Mouse (Mus musculus): ENCODE measurements around the gene Lin37. TPM values are rescaled to one million over a fixed set of nuclear protein-coding genes. Genes with fewer than 3 reads are reported as not detected.
A peak's percentile ranks its signal among the peaks of the same experiment; 100 is the strongest.

Lin37 gene
- polyA plus RNA-seq, 1 experiment: 71.9 TPM

DNA sequence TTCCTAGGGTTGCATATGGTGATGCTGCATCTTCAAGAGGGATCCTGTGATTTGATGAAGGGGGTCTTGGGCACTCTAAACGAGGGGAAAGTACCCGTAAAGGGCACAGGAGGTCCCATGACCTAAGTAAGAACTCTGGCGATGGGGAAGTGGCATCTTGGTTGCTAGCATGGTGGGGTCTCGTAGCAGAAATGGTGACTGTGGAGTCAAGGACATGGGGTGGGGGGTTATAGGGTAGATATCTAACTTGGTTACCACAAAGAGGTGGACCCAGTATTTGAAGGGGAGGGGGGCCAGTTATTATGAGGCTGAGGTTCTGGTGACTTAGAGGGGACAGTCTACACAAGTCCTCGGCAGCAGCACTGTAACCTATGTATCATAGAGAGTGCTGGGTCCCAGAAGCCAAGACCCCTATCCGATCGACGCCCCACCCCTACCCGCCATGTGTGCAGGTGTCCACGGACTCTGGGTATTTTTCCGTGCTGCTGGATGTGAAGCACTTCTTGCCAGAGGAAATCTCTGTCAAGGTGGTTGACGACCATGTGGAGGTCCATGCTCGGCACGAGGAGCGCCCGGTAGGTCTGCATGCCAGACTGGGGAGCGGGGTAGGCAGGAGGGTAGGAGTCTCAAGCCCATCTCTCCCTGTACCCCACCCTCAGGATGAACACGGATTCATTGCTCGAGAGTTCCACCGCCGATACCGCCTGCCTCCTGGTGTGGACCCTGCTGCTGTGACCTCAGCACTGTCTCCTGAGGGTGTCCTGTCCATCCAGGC lies 5.6 kb downstream of the Lin37 start:
- Histone ChIP-seq H3K4me1 (ENCODE audit: control insufficient read depth, insufficient read depth, low read length) (no peaks in the 10 kb centered on the region), H3K4me3 (ENCODE audit: insufficient read depth, low read length) (no peak overlapping the region), H3K27ac (ENCODE audit: insufficient read depth, low read length) (no peak overlapping the region)
- TF ChIP-seq CTCF (IDR thresholded peaks at IDR 0.05; ENCODE audit: extremely low read depth, insufficient read depth, low read length) (no peak), POLR2A (IDR thresholded peaks at IDR 0.05; ENCODE audit: extremely low read depth, insufficient read depth, low read length) (no peak; the same call in 1 of the 2 replicates)

DNA sequence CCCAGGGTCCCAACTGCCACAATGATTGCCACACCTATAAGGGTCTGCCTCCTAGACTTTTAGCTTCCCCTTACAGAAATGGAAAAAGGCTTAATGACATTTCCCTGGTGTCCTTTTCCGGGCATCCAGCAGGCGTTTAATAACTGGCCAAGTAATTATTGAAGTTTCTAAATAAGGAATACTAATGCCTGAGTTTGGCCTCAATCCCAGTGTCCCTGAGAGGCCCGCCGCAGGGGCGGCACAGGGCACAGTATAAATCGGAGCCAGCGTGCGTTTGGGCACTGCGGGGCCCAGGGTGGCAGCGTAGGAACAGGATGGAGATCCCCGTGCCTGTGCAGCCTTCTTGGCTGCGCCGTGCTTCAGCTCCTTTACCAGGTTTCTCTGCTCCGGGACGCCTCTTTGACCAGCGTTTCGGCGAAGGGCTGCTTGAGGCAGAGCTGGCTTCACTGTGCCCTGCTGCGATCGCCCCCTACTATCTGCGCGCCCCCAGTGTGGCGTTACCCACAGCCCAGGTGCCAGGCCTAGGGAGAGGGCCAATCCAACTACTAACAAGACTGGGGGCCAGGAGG lies 6.5 kb downstream of the Lin37 start:
- TF ChIP-seq POLR2A (IDR thresholded peaks at IDR 0.05; ENCODE audit: extremely low read depth, insufficient read depth, low read length): no peak
- TF ChIP-seq CTCF (IDR thresholded peaks at IDR 0.05; ENCODE audit: extremely low read depth, insufficient read depth, low read length): no peak
- H3K4me1 ChIP-seq (ENCODE audit: control insufficient read depth, insufficient read depth, low read length): no peaks in the 10 kb centered on the region
- peak overlapping the region; percentile 71; the same call in 1 of the 2 replicates for H3K4me3 ChIP-seq (ENCODE audit: insufficient read depth, low read length)
- H3K27ac ChIP-seq (ENCODE audit: insufficient read depth, low read length): peak overlapping the region; percentile 52; the same call in 1 of the 2 replicates

DNA sequence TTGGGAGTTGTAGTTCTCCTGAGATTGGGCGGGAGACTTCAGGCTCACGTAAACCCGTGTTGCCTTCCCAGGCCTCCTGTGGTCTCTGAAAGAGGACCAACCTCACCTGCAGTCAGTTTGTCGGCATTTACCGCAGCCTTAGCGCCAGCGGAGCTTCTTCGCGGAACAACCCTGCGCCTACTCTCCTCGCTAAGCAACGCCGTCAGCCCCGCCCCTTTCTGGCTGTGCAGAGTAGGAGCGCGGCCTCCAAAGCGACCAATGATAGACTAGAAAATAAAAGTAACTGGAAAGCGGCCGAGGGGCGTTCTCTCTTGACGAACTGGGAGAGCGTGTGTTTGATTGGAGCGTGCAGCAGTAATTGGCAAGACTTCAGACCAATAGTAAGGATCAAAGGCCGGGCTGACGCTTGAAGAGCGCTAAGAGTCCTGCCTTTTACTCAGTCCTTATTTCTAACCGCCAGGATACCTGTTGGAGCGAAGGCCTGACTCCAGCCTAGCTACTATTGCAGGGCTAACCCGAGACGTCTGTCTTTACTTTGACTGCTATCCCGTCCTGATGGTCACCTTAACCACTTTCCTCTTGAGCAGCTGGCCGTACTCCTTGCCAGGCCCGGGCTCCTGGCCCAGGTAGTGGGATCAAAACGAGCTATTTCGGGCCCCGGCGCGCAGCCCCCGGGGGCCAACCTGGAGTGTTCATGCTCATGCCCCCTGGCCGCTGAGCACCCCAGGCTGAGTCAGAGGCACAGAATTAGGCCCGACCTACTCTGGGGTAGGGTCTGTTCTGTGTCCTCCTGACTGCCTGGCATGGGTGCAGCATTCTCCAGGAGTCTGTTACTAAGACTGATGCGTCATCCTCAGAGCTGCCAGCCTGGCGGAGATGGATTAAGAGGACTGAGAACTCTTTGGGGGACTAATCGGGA lies 7.3 kb downstream of the Lin37 start, which contains the start of the genes Hspb6 and Proser3:
TSS of gene Hspb6 (plus strand) at position 77 of the 919 bp plus-strand sequence.
TSS of gene Proser3 (minus strand) at position 198 of the 919 bp plus-strand sequence.
- peak within 1 kb of the TSS; percentile 71 for H3K4me3 ChIP-seq (ENCODE audit: insufficient read depth, low read length)
- H3K27ac ChIP-seq (ENCODE audit: insufficient read depth, low read length): peak within 1 kb of the TSS; percentile 85
- no peak for TF ChIP-seq CTCF (IDR thresholded peaks at IDR 0.05; ENCODE audit: extremely low read depth, insufficient read depth, low read length)
- TF ChIP-seq POLR2A (IDR thresholded peaks at IDR 0.05; ENCODE audit: extremely low read depth, insufficient read depth, low read length): peak; percentile 95
- H3K4me1 ChIP-seq (ENCODE audit: control insufficient read depth, insufficient read depth, low read length): no peaks in the 10 kb centered on the region

DNA sequence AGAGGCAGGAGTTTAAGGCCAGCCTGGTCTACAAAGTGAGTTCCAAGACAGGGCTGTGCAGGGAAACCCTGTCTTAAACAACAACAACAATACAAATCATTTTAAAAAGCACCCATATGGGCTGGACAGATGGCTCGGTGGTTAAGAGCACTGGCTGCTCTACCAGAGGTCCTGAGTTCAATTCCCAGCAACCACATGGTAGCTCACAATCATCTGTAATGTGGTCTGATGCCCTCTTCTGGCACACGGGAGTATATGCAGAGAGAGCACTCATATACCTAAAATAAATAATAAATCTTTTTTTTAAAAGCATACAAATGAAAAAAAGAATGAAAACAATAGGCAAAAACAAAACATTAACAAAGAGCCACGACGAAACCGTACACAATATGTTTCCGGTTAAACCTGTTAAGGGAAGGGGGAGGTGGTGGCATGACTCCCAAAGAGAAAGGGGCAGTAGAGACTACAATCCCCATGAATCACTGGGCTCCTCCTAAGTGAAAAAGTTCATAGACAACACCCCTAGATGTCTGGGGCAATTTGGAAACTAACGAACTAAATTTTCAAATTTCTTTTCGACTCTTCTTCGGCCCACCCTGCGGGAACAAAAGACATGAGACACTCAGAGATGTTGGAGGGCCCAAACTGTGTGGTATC lies 8.1 kb downstream of the Lin37 start:
- no peak for TF ChIP-seq CTCF (IDR thresholded peaks at IDR 0.05; ENCODE audit: extremely low read depth, insufficient read depth, low read length)
- no peak for TF ChIP-seq POLR2A (IDR thresholded peaks at IDR 0.05; ENCODE audit: extremely low read depth, insufficient read depth, low read length)
- peak overlapping the region; percentile 85 for H3K27ac ChIP-seq (ENCODE audit: insufficient read depth, low read length)
- peak overlapping the region; percentile 71 for H3K4me3 ChIP-seq (ENCODE audit: insufficient read depth, low read length)
- no peaks in the 10 kb centered on the region for H3K4me1 ChIP-seq (ENCODE audit: control insufficient read depth, insufficient read depth, low read length)

DNA sequence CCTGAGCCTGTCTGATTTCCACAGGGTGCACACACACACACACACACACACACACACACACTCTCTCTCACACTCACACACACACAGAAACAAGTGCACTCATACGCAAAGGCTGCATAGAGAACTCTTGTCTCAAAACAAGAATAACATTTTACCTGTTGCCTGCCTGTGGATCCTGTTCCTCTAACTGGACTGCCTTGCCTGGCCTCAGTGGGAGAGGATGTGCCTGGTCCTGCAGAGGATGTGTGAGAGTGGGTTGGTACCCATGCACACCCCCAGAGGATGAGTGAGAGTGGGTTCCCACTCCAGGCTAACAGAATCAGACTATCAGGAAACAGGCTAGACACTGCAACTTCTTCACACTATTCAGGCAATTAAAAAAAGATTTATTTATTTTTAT lies 9.0 kb downstream of the Lin37 start:
- no peaks in the 10 kb centered on the region for H3K4me1 ChIP-seq (ENCODE audit: control insufficient read depth, insufficient read depth, low read length)
- TF ChIP-seq CTCF (IDR thresholded peaks at IDR 0.05; ENCODE audit: extremely low read depth, insufficient read depth, low read length): no peak
- TF ChIP-seq POLR2A (IDR thresholded peaks at IDR 0.05; ENCODE audit: extremely low read depth, insufficient read depth, low read length): no peak
- no peak overlapping the region for H3K4me3 ChIP-seq (ENCODE audit: insufficient read depth, low read length)
- H3K27ac ChIP-seq (ENCODE audit: insufficient read depth, low read length): no peak overlapping the region

DNA sequence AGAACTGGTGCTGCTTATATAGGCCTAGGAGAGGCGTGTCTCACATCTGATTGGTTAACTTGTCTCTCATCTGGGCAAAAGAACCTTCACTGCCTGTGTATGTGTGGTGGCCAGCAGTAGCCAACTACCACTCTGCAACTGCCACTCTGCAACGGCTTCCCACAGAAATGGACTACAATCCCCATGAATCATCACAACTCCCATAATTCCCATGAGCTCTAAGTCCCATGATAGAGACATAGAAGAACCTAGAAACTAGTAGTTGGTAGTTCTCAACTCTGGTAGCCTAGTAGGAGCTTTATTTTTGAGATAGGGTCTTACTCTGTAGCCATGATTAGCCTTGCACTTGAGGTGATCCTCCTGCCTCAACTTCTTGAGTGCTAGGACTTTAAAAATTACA lies 9.8 kb downstream of the Lin37 start:
- Histone ChIP-seq H3K4me3 (ENCODE audit: insufficient read depth, low read length) (no peak overlapping the region), H3K27ac (ENCODE audit: insufficient read depth, low read length) (no peak overlapping the region), H3K4me1 (ENCODE audit: control insufficient read depth, insufficient read depth, low read length) (no peaks in the 10 kb centered on the region)
- no peak for TF ChIP-seq POLR2A (IDR thresholded peaks at IDR 0.05; ENCODE audit: extremely low read depth, insufficient read depth, low read length)
- TF ChIP-seq CTCF (IDR thresholded peaks at IDR 0.05; ENCODE audit: extremely low read depth, insufficient read depth, low read length): no peak

DNA sequence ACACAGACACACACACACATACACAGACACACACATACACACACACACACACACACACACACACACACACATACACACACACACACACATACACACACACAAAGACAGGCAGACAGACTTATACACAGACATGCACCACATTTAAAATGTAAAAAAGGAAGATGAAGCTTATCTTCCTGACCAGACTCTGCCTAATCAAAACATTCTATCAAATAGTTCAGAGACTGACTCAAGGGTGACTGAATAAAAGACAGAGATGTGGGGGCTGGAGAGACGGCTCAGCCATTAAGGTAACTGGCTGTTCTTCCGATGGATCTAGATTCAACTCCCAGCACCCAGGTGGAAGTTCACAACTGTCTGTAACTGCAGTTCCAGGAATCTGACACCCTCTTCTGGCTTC lies 15.3 kb downstream of the Lin37 start:
- Histone ChIP-seq H3K4me3 (ENCODE audit: insufficient read depth, low read length) (no peak overlapping the region), H3K4me1 (ENCODE audit: control insufficient read depth, insufficient read depth, low read length) (no peaks in the 10 kb centered on the region), H3K27ac (ENCODE audit: insufficient read depth, low read length) (no peak overlapping the region)
- TF ChIP-seq POLR2A (IDR thresholded peaks at IDR 0.05; ENCODE audit: extremely low read depth, insufficient read depth, low read length) (no peak), CTCF (IDR thresholded peaks at IDR 0.05; ENCODE audit: extremely low read depth, insufficient read depth, low read length) (no peak)

DNA sequence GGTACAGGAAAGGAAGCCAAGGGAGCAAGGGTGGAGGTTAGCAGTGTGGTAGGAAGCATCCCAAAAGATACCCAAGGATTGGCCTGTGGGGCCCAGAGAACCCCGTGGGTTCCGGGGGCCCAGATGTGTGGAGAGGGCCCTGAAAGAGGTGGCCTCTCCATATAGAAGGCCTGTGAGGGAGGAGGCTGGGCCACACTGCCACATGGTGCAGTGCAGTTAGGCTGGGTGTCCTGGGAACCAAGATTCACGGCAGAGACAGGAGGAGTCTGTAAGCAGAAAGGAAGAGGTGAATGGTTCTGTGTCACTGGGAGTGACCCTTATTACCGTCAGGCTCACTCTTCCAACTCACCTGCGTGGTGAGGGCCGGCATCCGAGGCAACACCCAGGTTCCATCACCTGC lies 19.1 kb downstream of the Lin37 start:
- no peak overlapping the region for H3K27ac ChIP-seq (ENCODE audit: insufficient read depth, low read length)
- H3K4me1 ChIP-seq (ENCODE audit: control insufficient read depth, insufficient read depth, low read length): no peaks in the 10 kb centered on the region
- no peak overlapping the region for H3K4me3 ChIP-seq (ENCODE audit: insufficient read depth, low read length)
- TF ChIP-seq POLR2A (IDR thresholded peaks at IDR 0.05; ENCODE audit: extremely low read depth, insufficient read depth, low read length) (no peak), CTCF (IDR thresholded peaks at IDR 0.05; ENCODE audit: extremely low read depth, insufficient read depth, low read length) (no peak)
